Mouse (Mus musculus) kidney, adult 2 months (tissue): ENCODE results near the gene Col8a2.

Experiments
- CTCF ChIP-seq: fragments of 200-500 bp; conservative IDR thresholded peaks from 2 replicates; pipeline ENCODE4 v1.5.1; 2011; ENCODE audit warnings: low read depth, mild to moderate bottlenecking, control low read depth, low read length, moderate library complexity, mixed read lengths; ENCODE audit not compliant: insufficient read depth, insufficient read length
- POLR2A ChIP-seq: fragments of 200-500 bp; IDR thresholded peaks from one replicate; pipeline ENCODE4 v1.6.1; 2011; ENCODE audit warnings: low read depth, low read length, control low read depth

- TF ChIP-seq CTCF (peak; percentile 41), POLR2A (no peak)
Measured at GRCm38 (mm10) chr4:126309211-126309921, 22.8 kb downstream of the Col8a2 start.
